Mouse (Mus musculus): Measurements from ENCODE around the gene Cyp11a1.

Cyp11a1 gene

GRCm38 (mm10) chr9:58005753-58006461 is at the start of gene Cyp11a1:
Cyp11a1 (plus strand) TSS chr9:58006411.
- no peak for DNase-seq

GRCm38 (mm10) chr9:57956838-57957236 is 49.4 kb upstream of the Cyp11a1 start:
- no peak for DNase-seq

GRCm38 (mm10) chr9:57958615-57959014 is 47.6 kb upstream of the Cyp11a1 start:
- no peak for DNase-seq

GRCm38 (mm10) chr9:57959399-57959798 is 46.8 kb upstream of the Cyp11a1 start:
- no peak for DNase-seq

GRCm38 (mm10) chr9:57959886-57960866 is 46.0 kb upstream of the Cyp11a1 start:
- no peak for DNase-seq

- DNase-seq, result no peak
Measured at GRCm38 (mm10) chr9:57961226-57961625, 45.0 kb upstream of the Cyp11a1 start.

- DNase-seq, result no peak
Measured at GRCm38 (mm10) chr9:57961863-57962778, 44.1 kb upstream of the Cyp11a1 start.

GRCm38 (mm10) chr9:57963249-57963997 is 42.8 kb upstream of the Cyp11a1 start:
- DNase-seq, result no peak

- DNase-seq, result no peak
Measured at GRCm38 (mm10) chr9:57963998-57964395, 42.2 kb upstream of the Cyp11a1 start.

GRCm38 (mm10) chr9:57964528-57965250 is 41.5 kb upstream of the Cyp11a1 start:
- no peak for DNase-seq

- DNase-seq, result no peak
Measured at GRCm38 (mm10) chr9:57965281-57966185, 40.7 kb upstream of the Cyp11a1 start.

GRCm38 (mm10) chr9:57967237-57967960 is 38.8 kb upstream of the Cyp11a1 start:
- DNase-seq, result peak; percentile 78

- DNase-seq, result no peak
Measured at GRCm38 (mm10) chr9:57968166-57968771, 37.9 kb upstream of the Cyp11a1 start.

- DNase-seq, result no peak
Measured at GRCm38 (mm10) chr9:57968783-57969542, 37.2 kb upstream of the Cyp11a1 start.

GRCm38 (mm10) chr9:57969736-57970495 is 36.3 kb upstream of the Cyp11a1 start:
- no peak for DNase-seq

GRCm38 (mm10) chr9:57971413-57971812 is 34.8 kb upstream of the Cyp11a1 start:
- DNase-seq, result no peak

- no peak for DNase-seq
Measured at GRCm38 (mm10) chr9:57972141-57972591, 34.0 kb upstream of the Cyp11a1 start.

All from cerebellum, adult 8-10 months (tissue).